Comparison of ENCODE assay signal across 8 mouse cellular contexts in genomic region chrX:101253952-101254729, GRCm38 (mm10). TPM values are rescaled to one million over a fixed set of nuclear protein-coding genes. Genes with fewer than 3 reads are reported as not detected.
A peak's percentile ranks its signal among the peaks of the same experiment; 100 is the strongest.
DNase-seq lines count a peak whose midpoint lies in the region; ATAC-seq and TF ChIP-seq lines count a peak whose summit lies in the region.

Gene Foxo4, plus strand, starts transcription at chrX:101254528.

- H3K4me1 ChIP-seq in hindbrain, embryonic 10.5 days (replicated peaks): peaks cover 12% of the 10 kb centered on the region; the same call in 1 of the 2 replicates
- no peaks in the 10 kb centered on the region for H3K4me1 ChIP-seq in lung, postnatal 0 days (ENCODE audit: insufficient read depth, low read depth, low read length)

- ATAC-seq in frontal cortex, adult (ENCODE audit: low TSS enrichment): peak; percentile 99
- peak; percentile 95 for ATAC-seq in lung, postnatal 0 days

- TF ChIP-seq CTCF in lung, postnatal 0 days (IDR thresholded peaks at IDR 0.05): no peak

- peak within 1 kb of the TSS; percentile 79 for H3K4me2 ChIP-seq in lung, postnatal 0 days (replicated peaks; ENCODE audit: low read depth, low read length)

- peak within 1 kb of the TSS; percentile 59 for H3K4me3 ChIP-seq in hindbrain, embryonic 10.5 days
- H3K4me3 ChIP-seq in lung, postnatal 0 days (ENCODE audit: low read depth, low read length): peak within 1 kb of the TSS; percentile 53

- no peaks in the 10 kb centered on the region for H3K9me3 ChIP-seq in hindbrain, embryonic 10.5 days
- H3K9me3 ChIP-seq in lung, postnatal 0 days (ENCODE audit: low read length): no peaks in the 10 kb centered on the region

- peaks cover 23% of the 10 kb centered on the region for H3K27me3 ChIP-seq in hindbrain, embryonic 10.5 days (ENCODE audit: insufficient read depth, poor library complexity, severe bottlenecking)
- no peaks in the 10 kb centered on the region for H3K27me3 ChIP-seq in lung, postnatal 0 days (replicated peaks; ENCODE audit: insufficient read depth, low read length)

- peak within 1 kb of the TSS; percentile 26; the same call in 1 of the 2 replicates for H3K9ac ChIP-seq in lung, postnatal 0 days (replicated peaks; ENCODE audit: low read depth)

- TF ChIP-seq EP300 in lung, postnatal 0 days (IDR thresholded peaks at IDR 0.05): no peak

- WGBS in hindbrain, embryonic 10.5 days: 19% methylated on average over 47 of the region's 47 CpGs
- 18% methylated on average over 41 of the region's 47 CpGs for WGBS in lung, postnatal 0 days

- peaks cover 10% of the 10 kb centered on the region; the same call in 1 of the 2 replicates for H3K36me3 ChIP-seq in hindbrain, embryonic 10.5 days
- no peaks in the 10 kb centered on the region for H3K36me3 ChIP-seq in lung, postnatal 0 days (ENCODE audit: insufficient read depth, low read length)

- DNase-seq in MN1 (ENCODE audit: low spot score): peak; percentile 79
- DNase-seq in cerebellum, adult 9-10 months: peak; percentile 90
- peak; percentile 86 for DNase-seq in hindbrain, embryonic 10.5 days (ENCODE audit: low spot score)
- DNase-seq in layer of hippocampus, adult 9-11 months: peak; percentile 89
- peak; percentile 94 for DNase-seq in lung, postnatal 0 days (ENCODE audit: low spot score)
- peak; percentile 85 for DNase-seq in ovary, postnatal 36 days (ENCODE audit: low spot score)
- DNase-seq in thymus, postnatal 25 days: peak; percentile 87

- peak within 1 kb of the TSS; percentile 87 for H3K27ac ChIP-seq in hindbrain, embryonic 10.5 days
- peak within 1 kb of the TSS; percentile 72 for H3K27ac ChIP-seq in lung, postnatal 0 days (ENCODE audit: low read length)

RNA-seq across cellular contexts. Expression of gene Foxo4, which starts in this region (rescaled TPM):
- polyA plus RNA-seq in hindbrain, embryonic 10.5 days (2016; fragmentation: Nextera tagmentation; extraction: Ambion mirVana): 1.3 and 2.3 TPM in 2 replicates
- 2.9 and 3.1 TPM in 2 replicates for polyA plus RNA-seq in lung, postnatal 0 days (2015; fragmentation: Nextera tagmentation; extraction: Ambion mirVana)

Comparison
In these comparisons a context has a peak if more than half of its experiments do, and no peak if none do; other contexts are left out.
1. Peak in every context shown above with its lines: DNase-seq, ATAC-seq, H3K4me3 ChIP-seq and H3K27ac ChIP-seq.